ENCODE assay signal across 26 mouse cellular contexts in the genomic region with DNA sequence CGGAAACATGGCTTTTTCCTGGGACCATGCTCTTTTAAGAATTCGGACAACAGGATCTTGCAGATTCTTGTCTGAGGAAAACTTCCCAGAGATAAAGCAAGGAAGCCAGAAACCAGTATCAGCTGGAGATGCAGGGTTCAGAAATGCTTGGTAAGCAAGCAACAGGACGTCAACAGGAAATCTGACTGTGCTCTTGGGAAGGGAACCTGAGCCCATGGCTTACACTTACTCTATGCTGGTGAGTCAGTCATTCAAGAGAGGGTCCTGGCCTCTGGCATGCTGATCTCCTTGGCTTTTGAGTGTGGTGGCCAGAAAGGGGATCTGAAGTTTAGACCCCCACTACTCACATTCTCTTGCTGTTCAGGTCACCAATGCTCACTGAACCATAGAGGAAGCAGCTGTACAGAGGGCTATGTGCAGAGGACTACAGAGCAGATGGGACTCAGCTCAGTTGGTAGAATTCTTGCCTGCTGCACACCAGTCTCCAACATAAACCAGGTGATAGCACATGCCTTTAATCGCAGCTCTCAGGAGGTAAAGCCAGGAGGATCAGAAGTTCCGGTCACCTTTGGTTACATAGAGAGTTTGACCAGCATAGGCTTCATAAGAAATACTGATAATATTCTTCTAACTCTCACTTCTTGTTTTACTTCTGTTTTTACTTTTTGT. TPM values are rescaled to one million over a fixed set of nuclear protein-coding genes. Genes with fewer than 3 reads are reported as not detected.
DNase-seq lines count a peak whose midpoint lies in the region; ATAC-seq and TF ChIP-seq lines count a peak whose summit lies in the region.
"Had no signal": no experiment of that assay in that cellular context is flagged by ENCODE, and none has a peak within 500 bp of the region (broad histone marks: within the 10 kb centered on the region; RNA-seq: fewer than 3 reads in every experiment).

No protein-coding gene starts in this region.

- DNase-seq in embryo, embryonic 10 days (ENCODE audit: low spot score): peak; percentile 47
- no peak for DNase-seq in embryo, embryonic 9.5 days (ENCODE audit: extremely low spot score)
- DNase-seq in kidney, postnatal 0 days (ENCODE audit: low spot score): peak; percentile 46
- DNase-seq in kidney, adult 2 months: no peak
- no peak for DNase-seq in liver, postnatal 0 days
- no peak for DNase-seq in midbrain, embryonic 10.5 days (ENCODE audit: low spot score)
- DNase-seq in layer of hippocampus, adult 8-10 months (ENCODE audit: low spot score in 2 of 2): no peak
- DNase-seq: adrenal gland, postnatal 10 days; cerebellum, adult 9-11 months; forebrain, postnatal 0 days; heart, adult 11 months; heart, postnatal 4 days; kidney, postnatal 25 days; spleen, adult 18-20 months; thymus, postnatal 14 days had no signal

- H3K36me3 ChIP-seq in kidney, postnatal 0 days (ENCODE audit: insufficient read depth, low read length): no peaks in the 10 kb centered on the region
- no peaks in the 10 kb centered on the region for H3K36me3 ChIP-seq in kidney, adult 2 months (ENCODE audit: control insufficient read depth, insufficient read depth, low read length)
- no peaks in the 10 kb centered on the region for H3K36me3 ChIP-seq in liver, postnatal 0 days (replicated peaks; ENCODE audit: insufficient read depth, low read length)
- H3K36me3 ChIP-seq in midbrain, embryonic 10.5 days: no peaks in the 10 kb centered on the region
- H3K36me3 ChIP-seq: embryonic facial prominence, embryonic 12.5 days; limb, embryonic 12.5 days; lung, embryonic 15.5 days had no signal

- H3K9me3 ChIP-seq in kidney, postnatal 0 days (replicated peaks; ENCODE audit: low read length): no peaks in the 10 kb centered on the region
- no peaks in the 10 kb centered on the region for H3K9me3 ChIP-seq in liver, postnatal 0 days (ENCODE audit: low read length)
- H3K9me3 ChIP-seq in midbrain, embryonic 10.5 days (replicated peaks): no peaks in the 10 kb centered on the region
- H3K9me3 ChIP-seq: embryonic facial prominence, embryonic 12.5 days; limb, embryonic 12.5 days; lung, embryonic 15.5 days had no signal

- no peak overlapping the region for H3K4me3 ChIP-seq in kidney, postnatal 0 days (replicated peaks; ENCODE audit: low read depth, low read length)
- H3K4me3 ChIP-seq in kidney, adult 2 months (ENCODE audit: insufficient read depth, low read depth, low read length): no peak overlapping the region
- no peak overlapping the region for H3K4me3 ChIP-seq in bone marrow, adult 2 months (replicated peaks; ENCODE audit: control insufficient read depth, low read depth, low read length)
- no peak overlapping the region for H3K4me3 ChIP-seq in liver, postnatal 0 days (ENCODE audit: low read depth, low read length)
- no peak overlapping the region for H3K4me3 ChIP-seq in midbrain, embryonic 10.5 days
- H3K4me3 ChIP-seq: embryonic facial prominence, embryonic 12.5 days; limb, embryonic 12.5 days; lung, embryonic 15.5 days had no signal

- no peak overlapping the region for H3K9ac ChIP-seq in kidney, postnatal 0 days (ENCODE audit: low read depth, low read length)
- no peak overlapping the region for H3K9ac ChIP-seq in liver, postnatal 0 days (replicated peaks)
- H3K9ac ChIP-seq: embryonic facial prominence, embryonic 12.5 days; forebrain, postnatal 0 days; limb, embryonic 12.5 days; lung, embryonic 15.5 days had no signal

- no peaks in the 10 kb centered on the region for H3K27me3 ChIP-seq in kidney, postnatal 0 days (ENCODE audit: insufficient read depth, low read length)
- no peaks in the 10 kb centered on the region for H3K27me3 ChIP-seq in kidney, adult 2 months (replicated peaks; ENCODE audit: control insufficient read depth, insufficient read depth, low read length)
- H3K27me3 ChIP-seq in liver, postnatal 0 days (ENCODE audit: insufficient read depth, low read length): no peaks in the 10 kb centered on the region
- no peaks in the 10 kb centered on the region for H3K27me3 ChIP-seq in midbrain, embryonic 10.5 days (ENCODE audit: low read depth, poor library complexity, severe bottlenecking)
- H3K27me3 ChIP-seq: embryonic facial prominence, embryonic 12.5 days; lung, embryonic 15.5 days had no signal

- TF ChIP-seq CTCF in kidney, postnatal 0 days (IDR thresholded peaks at IDR 0.05; ENCODE audit: low read depth): no peak
- no peak for TF ChIP-seq CTCF in kidney, adult 2 months (conservative IDR thresholded peaks at IDR 0.05; ENCODE audit: insufficient read depth, insufficient read length, low read depth, low read length)
- no peak for TF ChIP-seq CTCF in bone marrow, adult 2 months (IDR thresholded peaks at IDR 0.05; ENCODE audit: control insufficient read depth, insufficient read depth, low read length)
- no peak for TF ChIP-seq CTCF in liver, postnatal 0 days (IDR thresholded peaks at IDR 0.05; ENCODE audit: low read depth)

- H3K4me2 ChIP-seq in kidney, postnatal 0 days (ENCODE audit: low read length): no peak overlapping the region
- no peak overlapping the region for H3K4me2 ChIP-seq in liver, postnatal 0 days (ENCODE audit: low read depth, low read length)
- H3K4me2 ChIP-seq: embryonic facial prominence, embryonic 12.5 days; limb, embryonic 12.5 days; lung, embryonic 15.5 days had no signal

- H3K27ac ChIP-seq in kidney, postnatal 0 days: no peak overlapping the region
- no peak overlapping the region for H3K27ac ChIP-seq in kidney, adult 2 months (ENCODE audit: insufficient read depth, low read depth, low read length)
- peak overlapping the region; percentile 44 for H3K27ac ChIP-seq in bone marrow, adult 2 months (ENCODE audit: control insufficient read depth, insufficient read depth, low read depth, low read length, poor library complexity)
- H3K27ac ChIP-seq in liver, postnatal 0 days (ENCODE audit: low read depth): peak overlapping the region; percentile 75
- no peak overlapping the region for H3K27ac ChIP-seq in midbrain, embryonic 10.5 days (replicated peaks)
- H3K27ac ChIP-seq: embryonic facial prominence, embryonic 12.5 days; limb, embryonic 12.5 days; lung, embryonic 15.5 days; macrophage had no signal

- WGBS in kidney, postnatal 0 days: 66% methylated on average over 5 of the region's 5 CpGs
- 63% methylated on average over 5 of the region's 5 CpGs for WGBS in kidney, adult 2 months
- WGBS in bone marrow, adult 2 months: 65% methylated on average over 5 of the region's 5 CpGs
- 68% methylated on average over 5 of the region's 5 CpGs for WGBS in liver, postnatal 0 days (ENCODE audit: insufficient replicate concordance)
- WGBS in midbrain, embryonic 10.5 days: 83% methylated on average over 5 of the region's 5 CpGs

- no peak for TF ChIP-seq POLR2A in kidney, adult 2 months (IDR thresholded peaks at IDR 0.05; ENCODE audit: low read depth, low read length)
- no peak for TF ChIP-seq POLR2A in bone marrow, adult 2 months (IDR thresholded peaks at IDR 0.05; ENCODE audit: borderline replicate concordance, control insufficient read depth, low read depth, low read length)

- no peaks in the 10 kb centered on the region for H3K4me1 ChIP-seq in kidney, postnatal 0 days (replicated peaks; ENCODE audit: insufficient read depth, low read length)
- H3K4me1 ChIP-seq in kidney, adult 2 months (ENCODE audit: control insufficient read depth, insufficient read depth, low read length): 0 out of 2 replicates have a peak, but pooled peaks cover 3% of the 10 kb centered on the region
- H3K4me1 ChIP-seq in bone marrow, adult 2 months (ENCODE audit: control insufficient read depth, insufficient read depth, low read length): peaks cover 7% of the 10 kb centered on the region; the same call in 1 of the 2 replicates
- H3K4me1 ChIP-seq in liver, postnatal 0 days (ENCODE audit: insufficient read depth): peaks cover 6% of the 10 kb centered on the region
- H3K4me1 ChIP-seq in midbrain, embryonic 10.5 days: peaks cover 9% of the 10 kb centered on the region
- H3K4me1 ChIP-seq: embryonic facial prominence, embryonic 12.5 days; lung, embryonic 15.5 days had no signal

- peak; percentile 14; the same call in 1 of the 2 replicates for TF ChIP-seq EP300 in liver, postnatal 0 days (IDR thresholded peaks at IDR 0.05; ENCODE audit: low read depth)

- ATAC-seq in kidney, postnatal 0 days (replicated peaks; ENCODE audit: low FRiP score, low read depth): no peak
- ATAC-seq in liver, postnatal 0 days: peak; percentile 40
- ATAC-seq: forebrain, postnatal 0 days had no signal

RNA-seq across cellular contexts. Expression of a gene that starts 3.1 kb away (rescaled TPM):
- polyA plus RNA-seq in kidney, postnatal 0 days (2015; fragmentation: Nextera tagmentation; extraction: Ambion mirVana): 0.25 and 0.26 TPM in 2 replicates
- polyA plus RNA-seq in kidney, adult 2 months (2012; rRNA removed): 0.37 and 3.0 TPM in 2 replicates
- polyA plus RNA-seq in bone marrow, adult 2 months (2011; ENCODE audit: insufficient read depth, insufficient read length, low replicate concordance, missing spikeins): 0.88 and 1.6 TPM in 2 replicates
- polyA plus RNA-seq in liver, postnatal 0 days (2015; fragmentation: Nextera tagmentation; extraction: Ambion mirVana): 12.1 and 13.2 TPM in 2 replicates
- 0.05 TPM in 1 of 2 replicates, not detected in the other for polyA plus RNA-seq in midbrain, embryonic 10.5 days (2016; fragmentation: Nextera tagmentation; extraction: Ambion mirVana)
- total RNA-seq in layer of hippocampus, adult 8-10 months (2022): not detected
- total RNA-seq: forebrain, postnatal 0 days; gastrocnemius, adult 18-20 months; heart, postnatal 4 days; midbrain, postnatal 0 days had no signal
- polyA plus RNA-seq: limb, embryonic 12.5 days; neural tube, embryonic 11.5 days had no signal

RNA-seq across cellular contexts. Expression of a gene that starts 11.5 kb away (rescaled TPM):
- polyA plus RNA-seq in kidney, postnatal 0 days (2015; fragmentation: Nextera tagmentation; extraction: Ambion mirVana): 41.6 and 42.9 TPM in 2 replicates
- polyA plus RNA-seq in kidney, adult 2 months (2012; rRNA removed): 37.4 and 38.9 TPM in 2 replicates
- 3.6 TPM in 1 of 2 replicates, not detected in the other for polyA plus RNA-seq in bone marrow, adult 2 months (2011; ENCODE audit: insufficient read depth, insufficient read length, low replicate concordance, missing spikeins)
- polyA plus RNA-seq in liver, postnatal 0 days (2015; fragmentation: Nextera tagmentation; extraction: Ambion mirVana): 29.8 and 34.0 TPM in 2 replicates
- polyA plus RNA-seq in midbrain, embryonic 10.5 days (2016; fragmentation: Nextera tagmentation; extraction: Ambion mirVana): 14.7 and 16.6 TPM in 2 replicates
- total RNA-seq in layer of hippocampus, adult 8-10 months (2022): 10 to 100 TPM; 59.0 to 78.0 (median 67.0) TPM

RNA-seq across cellular contexts. Expression of a gene that starts 34.2 kb away (rescaled TPM):
- polyA plus RNA-seq in kidney, postnatal 0 days (2015; fragmentation: Nextera tagmentation; extraction: Ambion mirVana): not detected in 2 replicates
- not detected in 2 replicates for polyA plus RNA-seq in kidney, adult 2 months (2012; rRNA removed)
- polyA plus RNA-seq in bone marrow, adult 2 months (2011; ENCODE audit: insufficient read depth, insufficient read length, low replicate concordance, missing spikeins): not detected in 2 replicates
- not detected in 2 replicates for polyA plus RNA-seq in liver, postnatal 0 days (2015; fragmentation: Nextera tagmentation; extraction: Ambion mirVana)
- 0.37 and 0.48 TPM in 2 replicates for polyA plus RNA-seq in midbrain, embryonic 10.5 days (2016; fragmentation: Nextera tagmentation; extraction: Ambion mirVana)
- under 1 TPM in 1 of 4 experiments, not detected in 3; 0.71 TPM for total RNA-seq in layer of hippocampus, adult 8-10 months (2022)
- total RNA-seq: adrenal gland, postnatal 10 days; forebrain, postnatal 0 days; gastrocnemius, adult 18-20 months; heart, postnatal 4 days; midbrain, postnatal 0 days had no signal
- polyA plus RNA-seq: embryonic facial prominence, embryonic 12.5 days; forebrain, postnatal 0 days; heart, embryonic 14.5 days; intestine, embryonic 14.5 days; limb, embryonic 12.5 days; lung, embryonic 15.5 days; macrophage; neural tube, embryonic 11.5 days; stomach, embryonic 16.5 days had no signal

Comparison
In these comparisons a context has a peak if more than half of its experiments do, and no peak if none do; other contexts are left out.
1. DNase-seq: peak in embryo, embryonic 10 days (single experiment) and kidney, postnatal 0 days (single experiment); none in embryo, embryonic 9.5 days (single experiment), kidney, adult 2 months (single experiment), liver, postnatal 0 days (single experiment), midbrain, embryonic 10.5 days (single experiment) and layer of hippocampus, adult 8-10 months (0 of 2).
2. H3K27ac ChIP-seq: peak in bone marrow, adult 2 months (single experiment) and liver, postnatal 0 days (single experiment); none in kidney, postnatal 0 days (single experiment), kidney, adult 2 months (single experiment) and midbrain, embryonic 10.5 days (single experiment).